Mouse (Mus musculus) hindbrain, embryonic 11.5 days (tissue): ENCODE data around the gene Nkain1. TPM values are rescaled to one million over a fixed set of nuclear protein-coding genes. Genes with fewer than 3 reads are reported as not detected.

Experiments used
- ATAC-seq: fragments of 200-750 bp; cut with Nextera tagmentation; 2 replicates; pipeline ENCODE4 v1.8.0; 2017; ENCODE audit warnings: mild to moderate bottlenecking, moderate TSS enrichment, moderate library complexity; ENCODE audit not compliant: low FRiP score
- DNase-seq: peaks from one replicate; pipeline ENCODE4 v3.0.0-alpha.2; 2015; ENCODE audit warnings: low spot score
- H3K27ac ChIP-seq: fragments of 300-500 bp; sonication (generic); 2 replicates; pipeline ENCODE4 v1.5.1; 2014; ENCODE audit warnings: mild to moderate bottlenecking, low read depth, low read length
- H3K27me3 ChIP-seq: fragments of 300-500 bp; sonication (generic); 2 replicates; pipeline ENCODE4 v1.6.1; 2014; ENCODE audit warnings: mild to moderate bottlenecking, low read length, moderate library complexity, mixed read lengths; ENCODE audit not compliant: control insufficient read depth, insufficient read depth
- H3K36me3 ChIP-seq: fragments of 300-500 bp; sonication (generic); 2 replicates; pipeline ENCODE4 v1.6.1; 2014; ENCODE audit warnings: mild to moderate bottlenecking, low read length, moderate library complexity, mixed read lengths; ENCODE audit not compliant: control insufficient read depth, insufficient read depth
- H3K4me1 ChIP-seq: fragments of 300-500 bp; sonication (generic); replicated peaks from 2 replicates; pipeline ENCODE4 v1.6.1; 2014; ENCODE audit warnings: low read length, mixed read lengths; ENCODE audit not compliant: control insufficient read depth, insufficient read depth
- H3K4me2 ChIP-seq: fragments of 300-500 bp; sonication (generic); replicated peaks from 2 replicates; pipeline ENCODE4 v1.6.1; 2014; ENCODE audit warnings: mild to moderate bottlenecking, low read depth, low read length
- H3K4me3 ChIP-seq: fragments of 300-500 bp; sonication (generic); 2 replicates; pipeline ENCODE4 v1.5.1; 2014; ENCODE audit warnings: low read depth, low read length
- H3K9ac ChIP-seq: fragments of 300-500 bp; sonication (generic); 2 replicates; pipeline ENCODE4 v1.6.1; 2014; ENCODE audit warnings: low read depth, low read length
- H3K9me3 ChIP-seq: fragments of 300-500 bp; sonication (generic); 2 replicates; pipeline ENCODE4 v1.6.1; 2016; ENCODE audit warnings: low read length; ENCODE audit not compliant: control insufficient read depth
- WGBS: fragments of 180-500 bp; shearing (Covaris S2); extraction: QIAGEN DNeasy Blood & Tissue Kit; methylation state at CpG from one replicate; pipeline ENCODE4 v1.1.7; 2014; 5-methylcytosine and 5-hydroxymethylcytosine counted together
- polyA plus RNA-seq: library from polyadenylated mRNA; unstranded; fragments of >200 nt; fragmentation: Nextera tagmentation; extraction: Ambion mirVana; gene quantifications from 2 replicates; pipeline ENCODE4 v1.2.1, GENCODE M21; 2014

Gene Nkain1
- polyA plus RNA-seq, 1 experiment from 2014 or later, result 21.6 TPM

- peaks cover 7% of the 10 kb centered on the region for H3K4me1 ChIP-seq
- no peaks in the 10 kb centered on the region for H3K36me3 ChIP-seq
- ATAC-seq (no peak), DNase-seq (no peak)
- peak overlapping the region; percentile 95 for H3K4me3 ChIP-seq
- peak overlapping the region; percentile 98 for H3K9ac ChIP-seq
- H3K4me2 ChIP-seq, result peak overlapping the region; percentile 71
- WGBS, result 46% methylated on average over 10 of the region's 10 CpGs
- H3K27me3 ChIP-seq, result 0 out of 2 replicates have a peak, but pooled peaks cover 2% of the 10 kb centered on the region
- H3K27ac ChIP-seq, result peak overlapping the region; percentile 93; the same call in 1 of the 2 replicates
- no peaks in the 10 kb centered on the region for H3K9me3 ChIP-seq
Measured at GRCm38 (mm10) chr4:130572545-130572944, 1.4 kb downstream of the Nkain1 start.

- H3K36me3 ChIP-seq, result no peaks in the 10 kb centered on the region
- H3K9ac ChIP-seq, result no peak overlapping the region
- ATAC-seq, result 0 out of 2 replicates have a peak, but pooled peaks have one; percentile 11
- H3K27ac ChIP-seq, result peak overlapping the region; percentile 25; the same call in 1 of the 2 replicates
- 54% methylated on average over 10 of the region's 10 CpGs for WGBS
- peaks cover 7% of the 10 kb centered on the region for H3K4me1 ChIP-seq
- H3K4me2 ChIP-seq, result peak overlapping the region; percentile 31
- 0 out of 2 replicates have a peak overlapping the region, but pooled peaks have one; percentile 9 for H3K4me3 ChIP-seq
- DNase-seq, result no peak
- H3K9me3 ChIP-seq, result no peaks in the 10 kb centered on the region
- 0 out of 2 replicates have a peak, but pooled peaks cover 2% of the 10 kb centered on the region for H3K27me3 ChIP-seq
Measured at GRCm38 (mm10) chr4:130570941-130571720, 2.8 kb downstream of the Nkain1 start.

GRCm38 (mm10) chr4:130568043-130568978 lies 5.7 kb downstream of the Nkain1 start:
- H3K4me1 ChIP-seq, result peaks cover 15% of the 10 kb centered on the region

GRCm38 (mm10) chr4:130563820-130564219 lies 10.2 kb downstream of the Nkain1 start:
- Histone ChIP-seq H3K36me3 (no peaks in the 10 kb centered on the region), H3K27me3 (no peaks in the 10 kb centered on the region; the same call in 1 of the 2 replicates), H3K4me2 (no peak overlapping the region), H3K4me3 (no peak overlapping the region), H3K9me3 (no peaks in the 10 kb centered on the region), H3K4me1 (peaks cover 19% of the 10 kb centered on the region), H3K27ac (peak overlapping the region; percentile 17; the same call in 1 of the 2 replicates), H3K9ac (no peak overlapping the region)
- DNase-seq (peak; percentile 68), ATAC-seq (peak; percentile 54; the same call in 1 of the 2 replicates)
- WGBS, result 39% methylated on average over 8 of the region's 8 CpGs

More at GRCm38 (mm10) chr4:130568043-130568978, 5.7 kb downstream of the Nkain1 start:
- no peaks in the 10 kb centered on the region; the same call in 1 of the 2 replicates for H3K27me3 ChIP-seq
- no peak overlapping the region for H3K4me2 ChIP-seq
- H3K9ac ChIP-seq, result no peak overlapping the region
- DNase-seq (no peak), ATAC-seq (peak; percentile 37; the same call in 1 of the 2 replicates)
- H3K4me3 ChIP-seq, result no peak overlapping the region
- H3K9me3 ChIP-seq, result no peaks in the 10 kb centered on the region
- H3K36me3 ChIP-seq, result no peaks in the 10 kb centered on the region
- H3K27ac ChIP-seq, result peak overlapping the region; percentile 19; the same call in 1 of the 2 replicates
- WGBS, result 78% methylated on average over 23 of the region's 23 CpGs

GRCm38 (mm10) chr4:130563260-130563756 lies 10.7 kb downstream of the Nkain1 start:
- H3K9ac ChIP-seq, result no peak overlapping the region

GRCm38 (mm10) chr4:130560576-130561310 lies 13.2 kb downstream of the Nkain1 start:
- DNase-seq (no peak), ATAC-seq (no peak)
- Histone ChIP-seq H3K27me3 (no peaks in the 10 kb centered on the region; the same call in 1 of the 2 replicates), H3K4me3 (no peak overlapping the region), H3K4me2 (0 out of 2 replicates have a peak overlapping the region, but pooled peaks have one; percentile 14), H3K9ac (no peak overlapping the region), H3K9me3 (no peaks in the 10 kb centered on the region), H3K36me3 (no peaks in the 10 kb centered on the region), H3K27ac (peak overlapping the region; percentile 71), H3K4me1 (peaks cover 19% of the 10 kb centered on the region)
- WGBS, result 57% methylated on average over 11 of the region's 11 CpGs

More at GRCm38 (mm10) chr4:130563260-130563756, 10.7 kb downstream of the Nkain1 start:
- peaks cover 19% of the 10 kb centered on the region for H3K4me1 ChIP-seq
- ATAC-seq (no peak), DNase-seq (no peak)
- H3K27ac ChIP-seq, result peak overlapping the region; percentile 17; the same call in 1 of the 2 replicates
- H3K4me3 ChIP-seq, result no peak overlapping the region
- H3K27me3 ChIP-seq, result no peaks in the 10 kb centered on the region; the same call in 1 of the 2 replicates
- H3K4me2 ChIP-seq, result no peak overlapping the region
- H3K9me3 ChIP-seq, result no peaks in the 10 kb centered on the region
- no peaks in the 10 kb centered on the region for H3K36me3 ChIP-seq
- WGBS, result 91% methylated on average over 9 of the region's 9 CpGs

GRCm38 (mm10) chr4:130559220-130559619 lies 14.8 kb downstream of the Nkain1 start:
- peaks cover 19% of the 10 kb centered on the region for H3K4me1 ChIP-seq
- H3K4me2 ChIP-seq, result no peak overlapping the region
- no peak overlapping the region for H3K27ac ChIP-seq
- DNase-seq (no peak), ATAC-seq (no peak)
- WGBS, result 80% methylated on average over 3 of the region's 3 CpGs
- no peak overlapping the region for H3K4me3 ChIP-seq
- H3K27me3 ChIP-seq, result no peaks in the 10 kb centered on the region; the same call in 1 of the 2 replicates
- no peaks in the 10 kb centered on the region for H3K9me3 ChIP-seq
- H3K36me3 ChIP-seq, result no peaks in the 10 kb centered on the region
- no peak overlapping the region for H3K9ac ChIP-seq
